Mouse (Mus musculus) neural tube, embryonic 11.5 days (tissue): ENCODE data around the gene Pex26. TPM values are rescaled to one million over a fixed set of nuclear protein-coding genes. Genes with fewer than 3 reads are reported as not detected.

Experiments used
- ATAC-seq: fragments of 200-750 bp; cut with Nextera tagmentation; 2 replicates; pipeline ENCODE4 v1.8.0; 2017; ENCODE audit warnings: moderate number of reproducible peaks, mild to moderate bottlenecking, moderate TSS enrichment, moderate library complexity; ENCODE audit not compliant: insufficient read depth, low FRiP score, low TSS enrichment
- DNase-seq: peaks from one replicate; pipeline ENCODE4 v3.0.0-alpha.2; 2015; ENCODE audit warnings: low spot score
- H3K27ac ChIP-seq: fragments of 300-500 bp; sonication (generic); 2 replicates; pipeline ENCODE4 v1.5.1; 2014; ENCODE audit warnings: low read depth, mild to moderate bottlenecking, low read length
- H3K27me3 ChIP-seq: fragments of 300-500 bp; sonication (generic); 2 replicates; pipeline ENCODE4 v1.6.1; 2014; ENCODE audit warnings: mild to moderate bottlenecking, low read length, mixed read lengths; ENCODE audit not compliant: control insufficient read depth, insufficient read depth
- H3K36me3 ChIP-seq: fragments of 300-500 bp; sonication (generic); 2 replicates; pipeline ENCODE4 v1.6.1; 2014; ENCODE audit warnings: mild to moderate bottlenecking, low read length, moderate library complexity, mixed read lengths; ENCODE audit not compliant: control insufficient read depth, insufficient read depth
- H3K4me1 ChIP-seq: fragments of 300-500 bp; sonication (generic); 2 replicates; pipeline ENCODE4 v1.6.1; 2014; ENCODE audit warnings: low read length, mixed read lengths; ENCODE audit not compliant: control insufficient read depth, insufficient read depth
- H3K4me2 ChIP-seq: fragments of 300-500 bp; sonication (generic); 2 replicates; pipeline ENCODE4 v1.6.1; 2014; ENCODE audit warnings: low read depth, mild to moderate bottlenecking, moderate library complexity
- H3K4me3 ChIP-seq: fragments of 300-500 bp; sonication (generic); 2 replicates; pipeline ENCODE4 v1.5.1; 2014; ENCODE audit warnings: low read depth, low read length
- H3K9ac ChIP-seq: fragments of 300-500 bp; sonication (generic); 2 replicates; pipeline ENCODE4 v1.6.1; 2014; ENCODE audit warnings: mild to moderate bottlenecking, low read length
- H3K9me3 ChIP-seq: fragments of 300-500 bp; sonication (generic); 2 replicates; pipeline ENCODE4 v1.6.1; 2016; ENCODE audit warnings: low read length; ENCODE audit not compliant: control insufficient read depth
- WGBS: fragments of 180-500 bp; shearing (Covaris S2); extraction: QIAGEN DNeasy Blood & Tissue Kit; methylation state at CpG from one replicate; pipeline ENCODE4 v1.1.7; 2014; 5-methylcytosine and 5-hydroxymethylcytosine counted together
- polyA plus RNA-seq: library from polyadenylated mRNA; unstranded; fragments of >200 nt; fragmentation: Nextera tagmentation; extraction: Ambion mirVana; gene quantifications from 2 replicates; pipeline ENCODE4 v1.2.1, GENCODE M21; 2014

Gene Pex26
- polyA plus RNA-seq, 1 experiment from 2014 or later, result 7.1 TPM

GRCm38 (mm10) chr6:121216589-121217255 is 33.3 kb downstream of the Pex26 start:
- no peak overlapping the region for H3K27ac ChIP-seq
- H3K27me3 ChIP-seq, result peaks cover 8% of the 10 kb centered on the region
- no peaks in the 10 kb centered on the region for H3K36me3 ChIP-seq
- H3K4me3 ChIP-seq, result no peak overlapping the region
- ATAC-seq (no peak), DNase-seq (no peak)
- no peaks in the 10 kb centered on the region for H3K9me3 ChIP-seq
- H3K4me2 ChIP-seq, result no peak overlapping the region
- no peak overlapping the region for H3K9ac ChIP-seq
- 90% methylated on average over 5 of the region's 5 CpGs for WGBS
- no peaks in the 10 kb centered on the region for H3K4me1 ChIP-seq

GRCm38 (mm10) chr6:121218002-121218401 is 34.5 kb downstream of the Pex26 start:
- Histone ChIP-seq H3K4me1 (no peaks in the 10 kb centered on the region), H3K27me3 (no peaks in the 10 kb centered on the region), H3K27ac (no peak overlapping the region), H3K36me3 (no peaks in the 10 kb centered on the region), H3K9ac (no peak overlapping the region), H3K9me3 (no peaks in the 10 kb centered on the region), H3K4me3 (no peak overlapping the region), H3K4me2 (no peak overlapping the region)
- DNase-seq (no peak), ATAC-seq (no peak)
- 93% methylated on average over 7 of the region's 7 CpGs for WGBS

- H3K36me3 ChIP-seq, result no peaks in the 10 kb centered on the region
- H3K9ac ChIP-seq, result no peak overlapping the region
- no peaks in the 10 kb centered on the region for H3K27me3 ChIP-seq
- H3K9me3 ChIP-seq, result no peaks in the 10 kb centered on the region
- WGBS, result 84% methylated on average over 4 of the region's 4 CpGs
- no peak overlapping the region for H3K27ac ChIP-seq
- H3K4me1 ChIP-seq, result no peaks in the 10 kb centered on the region
- H3K4me3 ChIP-seq, result no peak overlapping the region
- no peak overlapping the region for H3K4me2 ChIP-seq
- no peak for DNase-seq
- no peak for ATAC-seq
These were observed 35.9 kb downstream of the Pex26 start for GRCm38 (mm10) chr6:121219406-121219805.

GRCm38 (mm10) chr6:121220181-121220580 is 36.7 kb downstream of the Pex26 start:
- no peak for DNase-seq
- Histone ChIP-seq H3K4me1 (no peaks in the 10 kb centered on the region), H3K9me3 (no peaks in the 10 kb centered on the region), H3K27ac (no peak overlapping the region), H3K4me3 (no peak overlapping the region), H3K27me3 (no peaks in the 10 kb centered on the region), H3K36me3 (no peaks in the 10 kb centered on the region), H3K4me2 (no peak overlapping the region), H3K9ac (no peak overlapping the region)
- no peak for ATAC-seq
- WGBS, result 91% methylated on average over 10 of the region's 10 CpGs

- H3K27ac ChIP-seq, result no peak overlapping the region
- H3K27me3 ChIP-seq, result no peaks in the 10 kb centered on the region
- no peak overlapping the region for H3K4me2 ChIP-seq
- ATAC-seq (no peak), DNase-seq (no peak)
- H3K9ac ChIP-seq, result no peak overlapping the region
- no peak overlapping the region for H3K4me3 ChIP-seq
- H3K36me3 ChIP-seq, result no peaks in the 10 kb centered on the region
- no peaks in the 10 kb centered on the region for H3K4me1 ChIP-seq
- H3K9me3 ChIP-seq, result no peaks in the 10 kb centered on the region
- 85% methylated on average over 8 of the region's 8 CpGs for WGBS
These were observed 38.6 kb downstream of the Pex26 start for GRCm38 (mm10) chr6:121221876-121222597.

GRCm38 (mm10) chr6:121223001-121223400 is 39.5 kb downstream of the Pex26 start:
- no peaks in the 10 kb centered on the region for H3K36me3 ChIP-seq
- WGBS, result 95% methylated on average over 14 of the region's 14 CpGs
- no peak overlapping the region for H3K4me3 ChIP-seq
- H3K9me3 ChIP-seq, result no peaks in the 10 kb centered on the region
- no peak for DNase-seq
- no peaks in the 10 kb centered on the region for H3K4me1 ChIP-seq
- H3K27ac ChIP-seq, result no peak overlapping the region
- H3K4me2 ChIP-seq, result no peak overlapping the region
- ATAC-seq, result no peak
- H3K27me3 ChIP-seq, result no peaks in the 10 kb centered on the region
- no peak overlapping the region for H3K9ac ChIP-seq

GRCm38 (mm10) chr6:121224067-121224466 is 40.6 kb downstream of the Pex26 start:
- H3K36me3 ChIP-seq, result no peaks in the 10 kb centered on the region
- H3K4me1 ChIP-seq, result no peaks in the 10 kb centered on the region
- 75% methylated on average over 5 of the region's 5 CpGs for WGBS
- H3K4me2 ChIP-seq, result no peak overlapping the region
- DNase-seq (no peak), ATAC-seq (no peak)
- no peaks in the 10 kb centered on the region for H3K27me3 ChIP-seq
- no peak overlapping the region for H3K27ac ChIP-seq
- H3K4me3 ChIP-seq, result no peak overlapping the region
- H3K9ac ChIP-seq, result no peak overlapping the region
- H3K9me3 ChIP-seq, result no peaks in the 10 kb centered on the region

DNA sequence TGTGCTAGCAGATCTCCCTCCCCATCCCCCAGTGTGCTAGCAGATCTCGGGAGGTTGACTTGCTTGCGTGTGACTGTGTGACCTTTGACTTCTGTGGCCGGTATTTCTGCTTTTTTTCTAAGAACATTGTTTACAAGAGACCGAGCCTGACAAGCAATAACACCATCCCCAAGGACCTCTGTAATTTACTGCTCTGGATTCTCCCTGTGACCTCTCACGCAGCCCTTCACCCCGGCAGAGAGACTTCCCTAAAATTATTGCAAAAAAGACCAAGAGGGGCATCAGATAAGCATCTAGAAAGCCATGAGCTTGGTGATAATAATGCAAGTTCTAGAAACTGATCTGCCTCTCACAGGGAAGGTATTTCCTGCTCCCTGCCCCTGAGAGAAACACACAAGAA is 41.5 kb downstream of the Pex26 start:
- no peak overlapping the region for H3K4me2 ChIP-seq
- no peak for ATAC-seq
- no peaks in the 10 kb centered on the region for H3K27me3 ChIP-seq
- WGBS, result 16% methylated on average over 6 of the region's 6 CpGs
- no peaks in the 10 kb centered on the region for H3K36me3 ChIP-seq
- DNase-seq, result no peak
- H3K9me3 ChIP-seq, result no peaks in the 10 kb centered on the region
- no peaks in the 10 kb centered on the region for H3K4me1 ChIP-seq
- H3K27ac ChIP-seq, result no peak overlapping the region
- H3K9ac ChIP-seq, result no peak overlapping the region
- H3K4me3 ChIP-seq, result no peak overlapping the region

DNA sequence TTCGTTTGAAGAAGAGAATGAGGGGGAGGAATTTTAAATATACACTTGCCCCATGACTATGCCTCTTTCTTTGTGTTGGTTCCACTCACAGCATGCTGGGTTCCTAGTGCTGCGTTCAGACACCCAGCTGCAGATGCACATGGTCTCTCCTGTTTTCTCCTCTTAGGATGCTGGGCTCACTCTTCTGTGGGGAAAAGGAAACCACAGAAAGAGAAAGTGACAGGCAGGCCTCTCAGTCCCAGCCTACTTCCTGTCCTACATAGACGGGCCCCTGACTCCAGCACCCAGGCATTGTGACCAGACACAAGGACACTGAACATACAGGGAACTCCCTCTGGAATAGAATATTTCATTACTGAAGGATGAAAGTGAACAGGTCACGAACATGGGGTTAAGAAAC is 42.6 kb downstream of the Pex26 start:
- Histone ChIP-seq H3K4me2 (no peak overlapping the region), H3K4me1 (no peaks in the 10 kb centered on the region), H3K4me3 (no peak overlapping the region), H3K36me3 (no peaks in the 10 kb centered on the region), H3K9me3 (no peaks in the 10 kb centered on the region), H3K27me3 (no peaks in the 10 kb centered on the region), H3K27ac (no peak overlapping the region), H3K9ac (no peak overlapping the region)
- DNase-seq, result no peak
- 77% methylated on average over 4 of the region's 4 CpGs for WGBS
- no peak for ATAC-seq
